Mouse (Mus musculus) midbrain, embryonic 16.5 days (tissue): ENCODE measurements around the gene Mrto4. TPM values are rescaled to one million over a fixed set of nuclear protein-coding genes. Genes with fewer than 3 reads are reported as not detected.
A peak's percentile ranks its signal among the peaks of the same experiment; 100 is the strongest.

Experiments used
- ATAC-seq: fragments of 200-750 bp; cut with Nextera tagmentation; 2 replicates; pipeline ENCODE4 v1.8.0; 2017; ENCODE audit warnings: moderate TSS enrichment
- H3K27ac ChIP-seq: fragments of 300-500 bp; sonication (generic); 2 replicates; pipeline ENCODE4 v1.5.1; 2014; ENCODE audit warnings: mild to moderate bottlenecking, low read length, mixed read lengths
- H3K27me3 ChIP-seq: fragments of 300-500 bp; sonication (generic); 2 replicates; pipeline ENCODE4 v1.6.1; 2014; ENCODE audit warnings: low read depth, low read length, mixed read lengths; ENCODE audit not compliant: control insufficient read depth, insufficient read depth
- H3K36me3 ChIP-seq: fragments of 300-500 bp; sonication (generic); 2 replicates; pipeline ENCODE4 v1.6.1; 2014; ENCODE audit warnings: mild to moderate bottlenecking, low read length, moderate library complexity, mixed read lengths; ENCODE audit not compliant: control insufficient read depth, insufficient read depth
- H3K4me1 ChIP-seq: fragments of 300-500 bp; sonication (generic); 2 replicates; pipeline ENCODE4 v1.6.1; 2014; ENCODE audit warnings: mild to moderate bottlenecking, low read length, mixed read lengths; ENCODE audit not compliant: control insufficient read depth, insufficient read depth
- H3K4me2 ChIP-seq: fragments of 300-500 bp; sonication (generic); 2 replicates; pipeline ENCODE4 v1.6.1; 2014; ENCODE audit warnings: mild to moderate bottlenecking, low read length, mixed read lengths
- H3K4me3 ChIP-seq: fragments of 300-500 bp; sonication (generic); 2 replicates; pipeline ENCODE4 v1.5.1; 2014; ENCODE audit warnings: low read depth, mild to moderate bottlenecking, low read length, moderate library complexity, mixed read lengths
- H3K9ac ChIP-seq: fragments of 300-500 bp; sonication (generic); 2 replicates; pipeline ENCODE4 v1.6.1; 2014; ENCODE audit warnings: low read depth, low read length, mixed read lengths
- H3K9me3 ChIP-seq: fragments of 300-500 bp; sonication (generic); replicated peaks from 2 replicates; pipeline ENCODE4 v1.6.1; 2014; ENCODE audit warnings: mild to moderate bottlenecking, low read length, mixed read lengths; ENCODE audit not compliant: control insufficient read depth, poor library complexity, severe bottlenecking
- WGBS: fragments of 180-500 bp; shearing (Covaris S2); extraction: QIAGEN DNeasy Blood & Tissue Kit; methylation state at CpG from one replicate; pipeline ENCODE4 v1.1.7; 2014; 5-methylcytosine and 5-hydroxymethylcytosine counted together
- polyA plus RNA-seq: library from polyadenylated mRNA; unstranded; fragments of >200 nt; fragmentation: Nextera tagmentation; extraction: Ambion mirVana; gene quantifications from 2 replicates; pipeline ENCODE4 v1.2.1, GENCODE M21; 2015

The Mrto4 gene
- polyA plus RNA-seq, 1 experiment from 2014 or later, result 82.1 TPM

DNA sequence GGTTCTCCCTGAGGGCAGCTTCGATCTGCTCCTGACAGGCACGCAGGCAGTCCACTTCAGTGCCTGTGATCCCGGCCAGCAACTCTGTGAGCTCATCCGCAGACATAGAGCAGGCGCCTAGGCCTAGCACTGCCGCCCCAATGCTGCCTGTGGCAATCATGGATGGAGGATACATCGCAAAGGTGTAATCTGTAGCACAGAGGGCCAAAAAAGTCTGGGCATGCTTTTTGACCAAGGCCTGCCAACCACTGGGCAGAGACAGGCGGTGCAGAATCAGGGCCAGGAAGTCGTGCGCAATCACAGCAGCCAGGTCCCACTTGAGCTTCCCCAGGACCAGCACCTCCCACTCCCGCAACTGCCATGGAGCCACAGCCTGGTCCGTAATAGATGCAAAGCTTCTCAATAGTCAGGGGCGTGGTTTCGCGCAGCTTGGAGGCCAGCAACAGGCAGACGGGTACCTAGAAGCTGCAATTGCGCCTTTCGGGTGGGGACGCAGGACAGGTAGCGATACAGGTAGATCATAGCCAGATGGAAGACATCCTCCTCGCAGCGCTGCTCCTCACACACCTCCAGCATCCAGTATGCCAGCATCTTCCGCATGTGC, 6.9 kb downstream of the Mrto4 start:
- no peaks in the 10 kb centered on the region for H3K9me3 ChIP-seq
- no peak overlapping the region for H3K4me2 ChIP-seq
- H3K27ac ChIP-seq, result no peak overlapping the region
- H3K36me3 ChIP-seq, result peaks cover 15% of the 10 kb centered on the region
- H3K27me3 ChIP-seq, result no peaks in the 10 kb centered on the region
- ATAC-seq, result no peak
- H3K4me1 ChIP-seq, result peaks cover 1% of the 10 kb centered on the region
- 64% methylated on average over 23 of the region's 23 CpGs for WGBS
- H3K4me3 ChIP-seq, result no peak overlapping the region
- no peak overlapping the region for H3K9ac ChIP-seq

DNA sequence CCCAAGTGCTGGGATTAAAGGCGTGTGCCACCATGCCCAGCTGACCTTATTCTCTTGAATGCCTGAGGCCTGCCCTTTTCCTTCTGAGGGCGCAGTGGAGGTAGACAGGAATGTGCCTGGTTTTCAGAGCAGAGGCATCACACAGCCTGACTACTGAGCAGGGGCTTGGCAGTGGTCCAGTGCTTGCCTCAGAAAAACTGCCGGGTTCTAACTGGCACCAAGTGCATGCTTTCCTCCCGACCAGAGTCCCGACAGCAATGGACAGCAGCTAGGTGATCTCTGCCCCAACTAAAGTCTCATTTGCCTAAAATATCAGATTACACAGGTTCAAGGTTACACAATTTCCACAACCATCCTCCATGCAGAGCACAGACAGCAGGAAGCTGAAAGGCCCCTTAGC, 8.7 kb downstream of the Mrto4 start:
- Histone ChIP-seq H3K27me3 (no peaks in the 10 kb centered on the region), H3K27ac (no peak overlapping the region), H3K36me3 (peaks cover 11% of the 10 kb centered on the region), H3K4me2 (no peak overlapping the region), H3K9ac (no peak overlapping the region), H3K4me1 (no peaks in the 10 kb centered on the region), H3K9me3 (no peaks in the 10 kb centered on the region), H3K4me3 (no peak overlapping the region)
- WGBS, result 70% methylated on average over 5 of the region's 5 CpGs
- ATAC-seq, result no peak

DNA sequence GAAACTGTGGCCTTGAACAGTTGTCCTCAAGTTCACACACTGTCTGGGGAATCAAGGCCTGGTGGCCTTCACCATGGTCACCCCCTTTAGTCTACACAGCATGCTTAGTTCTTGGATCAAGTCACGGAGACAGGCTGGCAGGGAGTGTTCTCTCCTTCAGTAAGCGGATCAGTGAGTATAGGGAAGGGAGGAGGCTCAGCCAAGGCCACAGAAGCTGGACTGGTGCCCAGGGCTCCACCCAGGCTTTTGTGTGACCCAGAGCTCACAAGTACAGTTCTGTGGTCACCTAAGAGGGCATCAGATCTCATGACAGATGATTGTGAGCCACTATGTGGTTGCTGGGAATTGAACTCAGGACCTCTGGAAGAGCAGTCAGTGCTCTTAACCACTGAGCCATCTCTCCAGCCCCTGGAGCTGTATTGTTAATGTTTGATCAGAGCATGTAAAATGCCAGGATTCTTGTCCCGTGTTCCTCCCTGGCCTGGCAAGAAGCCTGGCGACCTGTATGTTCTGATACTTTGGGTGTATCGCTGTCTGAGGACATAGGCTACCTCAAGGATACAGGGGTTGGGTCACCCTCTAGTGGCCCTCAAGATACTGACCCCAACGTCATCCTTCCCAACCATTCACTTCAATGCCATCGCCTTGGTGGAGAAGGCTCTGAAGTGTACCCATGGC, 10.7 kb downstream of the Mrto4 start:
- Histone ChIP-seq H3K9ac (no peak overlapping the region), H3K4me2 (no peak overlapping the region), H3K4me3 (no peak overlapping the region), H3K9me3 (no peaks in the 10 kb centered on the region), H3K4me1 (no peaks in the 10 kb centered on the region), H3K27ac (no peak overlapping the region), H3K27me3 (peaks cover 3% of the 10 kb centered on the region; the same call in 1 of the 2 replicates), H3K36me3 (peaks cover 3% of the 10 kb centered on the region; the same call in 1 of the 2 replicates)
- no peak for ATAC-seq
- WGBS, result 74% methylated on average over 7 of the region's 7 CpGs

DNA sequence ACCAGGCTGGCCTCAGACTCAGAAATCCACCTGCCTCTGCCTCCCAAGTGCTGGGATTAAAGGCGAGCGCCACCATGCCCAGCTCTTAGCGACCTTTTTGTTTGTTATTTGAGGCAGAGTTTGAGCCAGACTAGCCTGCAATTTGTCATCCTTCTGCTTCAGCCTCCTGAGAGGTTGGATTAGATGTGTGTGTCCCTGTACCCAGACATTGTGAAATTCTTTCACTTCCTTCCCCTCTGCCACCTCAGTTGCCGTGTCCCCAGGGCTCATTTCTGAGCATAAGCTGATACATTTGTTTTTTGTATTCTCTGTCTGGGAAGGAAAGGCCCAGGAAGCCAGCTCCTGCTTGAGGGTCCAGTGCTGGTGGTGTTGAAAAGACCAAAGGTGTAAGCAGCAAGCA, 11.5 kb downstream of the Mrto4 start:
- H3K27ac ChIP-seq, result no peak overlapping the region
- no peak overlapping the region for H3K4me2 ChIP-seq
- H3K9ac ChIP-seq, result no peak overlapping the region
- ATAC-seq, result no peak
- no peaks in the 10 kb centered on the region for H3K4me1 ChIP-seq
- H3K36me3 ChIP-seq, result no peaks in the 10 kb centered on the region
- H3K27me3 ChIP-seq, result peaks cover 3% of the 10 kb centered on the region; the same call in 1 of the 2 replicates
- H3K4me3 ChIP-seq, result no peak overlapping the region
- H3K9me3 ChIP-seq, result no peaks in the 10 kb centered on the region
- WGBS, result 82% methylated on average over 4 of the region's 4 CpGs

DNA sequence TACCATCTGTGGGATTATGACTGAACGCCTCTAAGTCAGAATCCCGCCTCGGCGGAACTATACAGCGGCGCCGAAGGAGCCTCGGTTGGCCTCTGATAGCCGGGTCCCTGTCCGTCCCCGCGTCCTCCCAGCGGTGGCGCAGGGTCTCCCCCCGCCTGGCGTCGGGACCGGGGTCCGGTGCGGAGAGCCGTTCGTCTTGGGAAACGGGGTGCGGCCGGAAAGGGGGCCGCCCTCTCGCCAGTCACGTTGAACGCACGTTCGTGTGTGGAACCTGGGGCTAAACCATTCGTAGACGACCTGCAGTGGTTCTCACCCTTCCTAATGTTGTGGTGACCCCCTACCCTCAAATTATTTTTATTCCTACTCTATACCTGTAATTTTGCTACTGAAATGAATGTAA, 14.2 kb downstream of the Mrto4 start:
- Histone ChIP-seq H3K27ac (no peak overlapping the region), H3K4me2 (no peak overlapping the region), H3K4me3 (no peak overlapping the region), H3K9me3 (no peaks in the 10 kb centered on the region), H3K9ac (no peak overlapping the region), H3K27me3 (peaks cover 3% of the 10 kb centered on the region; the same call in 1 of the 2 replicates), H3K4me1 (no peaks in the 10 kb centered on the region), H3K36me3 (no peaks in the 10 kb centered on the region)
- WGBS, result 59% methylated on average over 33 of the region's 33 CpGs
- ATAC-seq, result no peak

DNA sequence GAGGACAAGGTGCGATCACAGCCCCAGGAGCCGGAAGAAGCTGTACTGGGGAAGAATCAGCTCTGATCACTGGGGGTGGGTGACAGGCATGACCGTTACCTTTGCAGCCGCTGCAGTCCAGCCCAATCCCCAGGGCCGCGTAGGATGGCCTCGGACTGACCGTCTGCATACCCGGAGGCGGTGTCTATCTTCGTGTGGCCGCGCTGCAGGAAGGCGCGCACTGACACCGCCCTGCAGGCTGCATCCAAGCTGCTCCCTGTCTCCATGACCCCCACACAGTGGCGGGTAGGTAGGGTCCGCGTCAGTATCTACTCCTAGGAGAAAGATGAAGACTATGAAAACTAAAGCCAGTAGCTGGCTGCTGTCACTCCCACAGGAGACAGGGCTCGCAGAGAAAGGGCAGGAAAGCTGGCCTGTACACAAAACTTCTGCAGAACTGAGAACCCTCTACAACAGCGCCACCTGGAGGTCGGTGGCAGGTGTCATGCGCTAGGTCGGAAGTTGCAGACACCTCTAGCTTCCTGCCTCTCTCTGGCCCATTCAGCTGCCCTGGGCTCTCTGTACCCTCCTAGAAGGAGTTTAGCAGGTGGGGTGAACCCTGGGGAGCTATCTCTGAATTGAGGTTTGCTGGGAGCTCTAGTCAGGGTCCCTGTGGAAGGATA, 15.4 kb downstream of the Mrto4 start:
- no peak overlapping the region for H3K27ac ChIP-seq
- no peaks in the 10 kb centered on the region for H3K9me3 ChIP-seq
- H3K4me1 ChIP-seq, result no peaks in the 10 kb centered on the region
- H3K27me3 ChIP-seq, result peaks cover 3% of the 10 kb centered on the region; the same call in 1 of the 2 replicates
- no peak overlapping the region for H3K9ac ChIP-seq
- ATAC-seq, result no peak
- H3K4me2 ChIP-seq, result peak overlapping the region; percentile 18; the same call in 1 of the 2 replicates
- H3K36me3 ChIP-seq, result no peaks in the 10 kb centered on the region
- 32% methylated on average over 24 of the region's 24 CpGs for WGBS
- no peak overlapping the region for H3K4me3 ChIP-seq

DNA sequence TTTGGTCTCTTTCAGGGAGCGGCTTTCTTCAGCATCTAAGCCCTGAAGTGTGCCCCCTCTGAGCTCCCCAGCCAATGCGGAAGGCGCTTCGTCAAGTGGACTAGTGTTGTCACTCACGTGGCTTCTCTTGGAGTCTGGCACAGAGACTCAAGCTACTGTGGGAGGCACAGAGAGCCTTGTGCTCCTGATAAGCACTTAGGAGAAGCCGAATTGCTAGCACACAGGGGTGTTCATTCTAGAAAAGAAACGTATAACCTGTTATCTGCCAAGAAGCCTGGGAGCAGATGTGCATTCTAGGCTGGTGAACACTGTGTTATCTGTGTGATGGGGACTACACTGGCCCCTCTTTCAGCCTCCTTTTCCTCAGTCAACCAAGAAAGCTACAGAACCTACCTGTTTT, 16.9 kb downstream of the Mrto4 start:
- Histone ChIP-seq H3K4me3 (no peak overlapping the region), H3K4me2 (no peak overlapping the region), H3K27ac (no peak overlapping the region), H3K9me3 (no peaks in the 10 kb centered on the region), H3K9ac (no peak overlapping the region), H3K27me3 (peaks cover 7% of the 10 kb centered on the region; the same call in 1 of the 2 replicates), H3K36me3 (no peaks in the 10 kb centered on the region), H3K4me1 (no peaks in the 10 kb centered on the region)
- WGBS, result 64% methylated on average over 7 of the region's 7 CpGs
- ATAC-seq, result no peak

DNA sequence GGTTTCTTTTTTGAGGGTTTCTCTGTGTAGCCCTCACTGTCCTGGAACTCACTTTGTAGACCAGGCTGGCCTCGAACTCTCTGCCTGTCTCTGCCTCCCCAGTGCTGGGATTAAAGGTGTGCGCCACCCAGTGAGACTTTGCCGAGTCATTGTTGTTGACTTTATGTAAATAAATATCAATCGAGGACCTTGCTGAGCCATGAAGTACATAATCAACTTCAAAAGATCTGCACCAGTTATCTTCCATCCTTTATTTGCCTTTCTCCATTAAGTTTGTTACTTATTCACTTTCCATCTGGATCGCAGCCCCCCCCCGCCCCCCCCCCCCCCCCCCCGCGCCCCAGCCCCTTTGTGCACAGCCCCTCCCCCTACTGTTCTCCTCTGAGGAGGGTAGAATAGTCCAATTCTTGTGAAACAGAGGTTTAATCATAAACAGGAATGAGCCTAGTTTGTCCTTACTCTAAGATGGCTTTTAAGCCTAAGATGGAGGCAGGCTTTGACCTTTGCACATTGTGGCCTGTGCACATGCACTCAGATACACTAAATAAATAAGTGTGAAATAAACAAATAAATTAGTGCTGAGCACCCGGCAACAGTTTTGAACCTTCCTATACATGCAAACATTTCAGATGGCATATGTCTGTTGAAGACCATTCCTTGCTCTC, 17.6 kb downstream of the Mrto4 start:
- Histone ChIP-seq H3K4me1 (no peaks in the 10 kb centered on the region), H3K27me3 (peaks cover 7% of the 10 kb centered on the region; the same call in 1 of the 2 replicates)
- 66% methylated on average over 7 of the region's 9 CpGs for WGBS

More for the DNA sequence above, 17.6 kb downstream of the Mrto4 start:
- H3K9ac ChIP-seq, result no peak overlapping the region
- no peaks in the 10 kb centered on the region for H3K9me3 ChIP-seq
- no peak overlapping the region for H3K27ac ChIP-seq
- no peak for ATAC-seq
- H3K4me3 ChIP-seq, result no peak overlapping the region
- H3K4me2 ChIP-seq, result no peak overlapping the region
- H3K36me3 ChIP-seq, result no peaks in the 10 kb centered on the region
